Mouse (Mus musculus): Measurements from ENCODE around the gene Sgms1. TPM values are rescaled to one million over a fixed set of nuclear protein-coding genes. Genes with fewer than 3 reads are reported as not detected.

Gene Sgms1
- polyA plus RNA-seq, 1 experiment from 2014 or later = 19.2 TPM

GRCm38 (mm10) chr19:32274145-32274544 is 115.4 kb downstream of the Sgms1 start:
- ATAC-seq (ENCODE audit: low FRiP score) (no peak), DNase-seq (ENCODE audit: low spot score) (no peak)
- Histone ChIP-seq H3K27me3 (ENCODE audit: control insufficient read depth, insufficient read depth, low read length) (no peaks in the 10 kb centered on the region), H3K4me2 (replicated peaks) (no peak overlapping the region), H3K4me1 (replicated peaks; ENCODE audit: control insufficient read depth, insufficient read depth, low read length) (peaks cover 11% of the 10 kb centered on the region; the same call in 1 of the 2 replicates), H3K9me3 (ENCODE audit: control insufficient read depth, low read length) (no peaks in the 10 kb centered on the region), H3K36me3 (replicated peaks; ENCODE audit: control insufficient read depth, insufficient read depth) (no peaks in the 10 kb centered on the region), H3K4me3 (replicated peaks; ENCODE audit: low read length) (no peak overlapping the region), H3K9ac (no peak overlapping the region), H3K27ac (no peak overlapping the region)
- 79% methylated on average over 2 of the region's 2 CpGs for WGBS

- no peak for ATAC-seq (ENCODE audit: low FRiP score)
Observed at GRCm38 (mm10) chr19:32273714-32274113, 115.8 kb downstream of the Sgms1 start.

GRCm38 (mm10) chr19:32272475-32273260 is 116.8 kb downstream of the Sgms1 start:
- H3K4me2 ChIP-seq (replicated peaks) = no peak overlapping the region
- peaks cover 11% of the 10 kb centered on the region; the same call in 1 of the 2 replicates for H3K4me1 ChIP-seq (replicated peaks; ENCODE audit: control insufficient read depth, insufficient read depth, low read length)
- ATAC-seq (ENCODE audit: low FRiP score) (no peak), DNase-seq (ENCODE audit: low spot score) (no peak)
- H3K27ac ChIP-seq = no peak overlapping the region
- H3K9me3 ChIP-seq (ENCODE audit: control insufficient read depth, low read length) = no peaks in the 10 kb centered on the region
- H3K9ac ChIP-seq = no peak overlapping the region
- H3K4me3 ChIP-seq (replicated peaks; ENCODE audit: low read length) = no peak overlapping the region
- 81% methylated on average over 6 of the region's 6 CpGs for WGBS
- H3K27me3 ChIP-seq (ENCODE audit: control insufficient read depth, insufficient read depth, low read length) = no peaks in the 10 kb centered on the region
- no peaks in the 10 kb centered on the region for H3K36me3 ChIP-seq (replicated peaks; ENCODE audit: control insufficient read depth, insufficient read depth)

More at GRCm38 (mm10) chr19:32273714-32274113, 115.8 kb downstream of the Sgms1 start:
- H3K36me3 ChIP-seq (replicated peaks; ENCODE audit: control insufficient read depth, insufficient read depth) = no peaks in the 10 kb centered on the region
- H3K9ac ChIP-seq = no peak overlapping the region
- WGBS = 45% methylated on average over 3 of the region's 3 CpGs
- no peak overlapping the region for H3K27ac ChIP-seq
- no peak overlapping the region for H3K4me2 ChIP-seq (replicated peaks)
- H3K4me1 ChIP-seq (replicated peaks; ENCODE audit: control insufficient read depth, insufficient read depth, low read length) = peaks cover 11% of the 10 kb centered on the region; the same call in 1 of the 2 replicates
- no peaks in the 10 kb centered on the region for H3K9me3 ChIP-seq (ENCODE audit: control insufficient read depth, low read length)
- no peaks in the 10 kb centered on the region for H3K27me3 ChIP-seq (ENCODE audit: control insufficient read depth, insufficient read depth, low read length)
- no peak overlapping the region for H3K4me3 ChIP-seq (replicated peaks; ENCODE audit: low read length)
- DNase-seq (ENCODE audit: low spot score) = no peak

- H3K36me3 ChIP-seq (replicated peaks; ENCODE audit: control insufficient read depth, insufficient read depth) = no peaks in the 10 kb centered on the region
- H3K9me3 ChIP-seq (ENCODE audit: control insufficient read depth, low read length) = no peaks in the 10 kb centered on the region
- 87% methylated on average over 11 of the region's 11 CpGs for WGBS
- no peak overlapping the region for H3K27ac ChIP-seq
- H3K4me1 ChIP-seq (replicated peaks; ENCODE audit: control insufficient read depth, insufficient read depth, low read length) = peaks cover 11% of the 10 kb centered on the region; the same call in 1 of the 2 replicates
- no peak overlapping the region for H3K4me2 ChIP-seq (replicated peaks)
- no peak for ATAC-seq (ENCODE audit: low FRiP score)
- no peak overlapping the region for H3K4me3 ChIP-seq (replicated peaks; ENCODE audit: low read length)
- no peak overlapping the region for H3K9ac ChIP-seq
- H3K27me3 ChIP-seq (ENCODE audit: control insufficient read depth, insufficient read depth, low read length) = no peaks in the 10 kb centered on the region
- no peak for DNase-seq (ENCODE audit: low spot score)
Observed at GRCm38 (mm10) chr19:32271455-32272200, 117.9 kb downstream of the Sgms1 start.

GRCm38 (mm10) chr19:32269844-32270176 is 119.7 kb downstream of the Sgms1 start:
- Histone ChIP-seq H3K4me1 (replicated peaks; ENCODE audit: control insufficient read depth, insufficient read depth, low read length) (peaks cover 11% of the 10 kb centered on the region; the same call in 1 of the 2 replicates), H3K4me3 (replicated peaks; ENCODE audit: low read length) (no peak overlapping the region), H3K4me2 (replicated peaks) (no peak overlapping the region), H3K27ac (no peak overlapping the region), H3K9me3 (ENCODE audit: control insufficient read depth, low read length) (no peaks in the 10 kb centered on the region), H3K36me3 (replicated peaks; ENCODE audit: control insufficient read depth, insufficient read depth) (no peaks in the 10 kb centered on the region), H3K27me3 (ENCODE audit: control insufficient read depth, insufficient read depth, low read length) (no peaks in the 10 kb centered on the region), H3K9ac (no peak overlapping the region)
- 78% methylated on average over 6 of the region's 6 CpGs for WGBS
- ATAC-seq (ENCODE audit: low FRiP score) (no peak), DNase-seq (ENCODE audit: low spot score) (no peak)

- WGBS = 89% methylated on average over 12 of the region's 12 CpGs
- no peak overlapping the region for H3K9ac ChIP-seq
- peaks cover 11% of the 10 kb centered on the region; the same call in 1 of the 2 replicates for H3K4me1 ChIP-seq (replicated peaks; ENCODE audit: control insufficient read depth, insufficient read depth, low read length)
- no peak for ATAC-seq (ENCODE audit: low FRiP score)
- no peak for DNase-seq (ENCODE audit: low spot score)
- no peak overlapping the region for H3K4me3 ChIP-seq (replicated peaks; ENCODE audit: low read length)
- H3K9me3 ChIP-seq (ENCODE audit: control insufficient read depth, low read length) = no peaks in the 10 kb centered on the region
- no peak overlapping the region for H3K27ac ChIP-seq
- no peaks in the 10 kb centered on the region for H3K27me3 ChIP-seq (ENCODE audit: control insufficient read depth, insufficient read depth, low read length)
- no peaks in the 10 kb centered on the region for H3K36me3 ChIP-seq (replicated peaks; ENCODE audit: control insufficient read depth, insufficient read depth)
- H3K4me2 ChIP-seq (replicated peaks) = no peak overlapping the region
Observed at GRCm38 (mm10) chr19:32269141-32269843, 120.2 kb downstream of the Sgms1 start.

GRCm38 (mm10) chr19:32268562-32268961 is 121.0 kb downstream of the Sgms1 start:
- Histone ChIP-seq H3K4me1 (replicated peaks; ENCODE audit: control insufficient read depth, insufficient read depth, low read length) (peaks cover 8% of the 10 kb centered on the region; the same call in 1 of the 2 replicates), H3K4me2 (replicated peaks) (no peak overlapping the region), H3K4me3 (replicated peaks; ENCODE audit: low read length) (no peak overlapping the region), H3K9me3 (ENCODE audit: control insufficient read depth, low read length) (no peaks in the 10 kb centered on the region), H3K27me3 (ENCODE audit: control insufficient read depth, insufficient read depth, low read length) (no peaks in the 10 kb centered on the region), H3K27ac (no peak overlapping the region), H3K9ac (no peak overlapping the region), H3K36me3 (replicated peaks; ENCODE audit: control insufficient read depth, insufficient read depth) (no peaks in the 10 kb centered on the region)
- no peak for ATAC-seq (ENCODE audit: low FRiP score)
- 84% methylated on average over 9 of the region's 9 CpGs for WGBS
- DNase-seq (ENCODE audit: low spot score) = no peak

- no peak overlapping the region for H3K4me3 ChIP-seq (replicated peaks; ENCODE audit: low read length)
- H3K36me3 ChIP-seq (replicated peaks; ENCODE audit: control insufficient read depth, insufficient read depth) = no peaks in the 10 kb centered on the region
- peaks cover 3% of the 10 kb centered on the region; the same call in 1 of the 2 replicates for H3K4me1 ChIP-seq (replicated peaks; ENCODE audit: control insufficient read depth, insufficient read depth, low read length)
- H3K4me2 ChIP-seq (replicated peaks) = no peak overlapping the region
- ATAC-seq (ENCODE audit: low FRiP score) (no peak), DNase-seq (ENCODE audit: low spot score) (no peak)
- H3K9me3 ChIP-seq (ENCODE audit: control insufficient read depth, low read length) = no peaks in the 10 kb centered on the region
- no peak overlapping the region for H3K9ac ChIP-seq
- H3K27me3 ChIP-seq (ENCODE audit: control insufficient read depth, insufficient read depth, low read length) = no peaks in the 10 kb centered on the region
- WGBS = 85% methylated on average over 9 of the region's 9 CpGs
- H3K27ac ChIP-seq = no peak overlapping the region
Observed at GRCm38 (mm10) chr19:32266385-32267252, 122.9 kb downstream of the Sgms1 start.
